Comparison of ENCODE assay signal across 8 mouse cellular contexts in the genomic region with DNA sequence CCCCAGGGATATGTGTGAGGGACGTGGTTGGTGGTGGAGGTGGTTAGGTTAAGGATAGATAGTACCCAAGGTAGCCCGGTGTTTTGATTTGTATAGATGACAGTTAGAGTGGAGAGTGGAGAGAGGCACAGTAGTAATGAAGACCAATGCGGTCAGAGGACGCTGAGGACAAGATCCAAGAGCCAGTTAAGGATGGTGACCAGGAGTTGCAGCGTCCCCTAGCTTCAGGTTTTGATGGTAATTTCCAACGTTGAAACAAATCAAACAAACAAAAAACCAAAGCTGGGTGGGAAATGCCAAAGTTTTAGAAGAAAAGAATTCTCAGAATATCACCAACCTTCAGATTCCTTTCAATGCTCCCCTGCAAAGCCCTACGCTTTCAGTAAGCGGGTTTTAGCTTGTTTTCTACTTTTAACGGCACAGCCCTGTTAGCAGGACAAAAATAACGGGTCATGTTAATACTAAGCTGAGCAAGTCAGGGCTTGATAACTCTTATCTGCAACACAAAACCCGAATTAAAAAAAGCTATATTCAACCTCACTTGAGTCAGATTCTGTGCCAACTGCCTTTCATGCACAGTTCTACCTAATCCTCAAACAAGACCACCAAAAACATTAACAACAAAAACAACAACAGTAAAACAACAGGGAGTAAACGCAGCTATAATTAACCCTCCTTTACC. TPM values are rescaled to one million over a fixed set of nuclear protein-coding genes. Genes with fewer than 3 reads are reported as not detected.
DNase-seq lines count a peak whose midpoint lies in the region; ATAC-seq and TF ChIP-seq lines count a peak whose summit lies in the region.

No protein-coding gene starts in this region.

- no peak overlapping the region for H3K27ac ChIP-seq in kidney, embryonic 14.5 days (ENCODE audit: low read depth, low read length)
- H3K27ac ChIP-seq in heart, embryonic 11.5 days (ENCODE audit: low read depth, low read length): 0 out of 2 replicates have a peak overlapping the region, but pooled peaks have one; percentile 17
- H3K27ac ChIP-seq in limb, embryonic 10.5 days: peak overlapping the region; percentile 90
- peak overlapping the region; percentile 65 for H3K27ac ChIP-seq in neural tube, embryonic 13.5 days (replicated peaks)

- TF ChIP-seq CTCF in brain, embryonic 14.5 days (IDR thresholded peaks at IDR 0.05; ENCODE audit: borderline replicate concordance, extremely low read depth, insufficient read depth, insufficient read length): peak; percentile 20; the same call in 1 of the 2 replicates

- no peak for DNase-seq in kidney, adult 11 months
- no peak for DNase-seq in brain, embryonic 14.5 days (ENCODE audit: low read depth)
- no peak for DNase-seq in limb, embryonic 10.5 days (ENCODE audit: low spot score)
- DNase-seq in left cerebral cortex, postnatal 14 days (ENCODE audit: low spot score in 2 of 2): no peak
- no peak for DNase-seq in left cerebral cortex, postnatal 10 days (ENCODE audit: extremely low spot score in 1 of 2, low spot score in 2 of 2)

- ATAC-seq in kidney, embryonic 14.5 days (ENCODE audit: low FRiP score, low TSS enrichment): no peak
- ATAC-seq in heart, embryonic 11.5 days (replicated peaks; ENCODE audit: insufficient number of reproducible peaks, low FRiP score, low TSS enrichment): no peak
- ATAC-seq in neural tube, embryonic 13.5 days (ENCODE audit: low read depth): no peak

- H3K9me3 ChIP-seq in kidney, embryonic 14.5 days (ENCODE audit: control insufficient read depth, low read length): no peaks in the 10 kb centered on the region
- H3K9me3 ChIP-seq in heart, embryonic 11.5 days (replicated peaks; ENCODE audit: control insufficient read depth, low read length): no peaks in the 10 kb centered on the region
- no peaks in the 10 kb centered on the region for H3K9me3 ChIP-seq in limb, embryonic 10.5 days (replicated peaks)
- H3K9me3 ChIP-seq in neural tube, embryonic 13.5 days: no peaks in the 10 kb centered on the region

- H3K4me1 ChIP-seq in kidney, embryonic 14.5 days (ENCODE audit: control insufficient read depth, insufficient read depth, low read length): peaks cover 8% of the 10 kb centered on the region; the same call in 1 of the 2 replicates
- H3K4me1 ChIP-seq in heart, embryonic 11.5 days (ENCODE audit: control insufficient read depth, insufficient read depth, low read length): no peaks in the 10 kb centered on the region; the same call in none of the 2 replicates
- peaks cover 17% of the 10 kb centered on the region for H3K4me1 ChIP-seq in limb, embryonic 10.5 days
- peaks cover 25% of the 10 kb centered on the region for H3K4me1 ChIP-seq in neural tube, embryonic 13.5 days (replicated peaks)

- TF ChIP-seq POLR2A in brain, embryonic 14.5 days (IDR thresholded peaks at IDR 0.05; ENCODE audit: borderline replicate concordance, extremely low read depth, insufficient read depth, insufficient read length, poor library complexity, severe bottlenecking): no peak

- 30% methylated on average over 12 of the region's 12 CpGs for WGBS in kidney, embryonic 14.5 days
- WGBS in heart, embryonic 11.5 days (ENCODE audit: insufficient replicate concordance): 29% methylated on average over 12 of the region's 12 CpGs
- WGBS in limb, embryonic 10.5 days: 31% methylated on average over 12 of the region's 12 CpGs
- WGBS in neural tube, embryonic 13.5 days: 33% methylated on average over 12 of the region's 12 CpGs

- H3K36me3 ChIP-seq in kidney, embryonic 14.5 days (ENCODE audit: control insufficient read depth, insufficient read depth, low read length): no peaks in the 10 kb centered on the region
- H3K36me3 ChIP-seq in heart, embryonic 11.5 days (ENCODE audit: control insufficient read depth, insufficient read depth, low read length): no peaks in the 10 kb centered on the region
- H3K36me3 ChIP-seq in limb, embryonic 10.5 days: no peaks in the 10 kb centered on the region
- H3K36me3 ChIP-seq in neural tube, embryonic 13.5 days: no peaks in the 10 kb centered on the region

- H3K4me2 ChIP-seq in kidney, embryonic 14.5 days (replicated peaks; ENCODE audit: low read depth, low read length): peak overlapping the region; percentile 52
- peak overlapping the region; percentile 85 for H3K4me2 ChIP-seq in heart, embryonic 11.5 days
- H3K4me2 ChIP-seq in neural tube, embryonic 13.5 days: peak overlapping the region; percentile 69

- peak overlapping the region; percentile 49; the same call in 1 of the 2 replicates for H3K9ac ChIP-seq in kidney, embryonic 14.5 days (ENCODE audit: low read depth, low read length)
- peak overlapping the region; percentile 77 for H3K9ac ChIP-seq in heart, embryonic 11.5 days (ENCODE audit: low read depth, low read length)
- H3K9ac ChIP-seq in neural tube, embryonic 13.5 days: peak overlapping the region; percentile 68

- peak overlapping the region; percentile 94 for H3K4me3 ChIP-seq in kidney, embryonic 14.5 days (ENCODE audit: low read length)
- H3K4me3 ChIP-seq in heart, embryonic 11.5 days (ENCODE audit: low read depth, low read length): peak overlapping the region; percentile 89
- H3K4me3 ChIP-seq in limb, embryonic 10.5 days: peak overlapping the region; percentile 97
- peak overlapping the region; percentile 94 for H3K4me3 ChIP-seq in neural tube, embryonic 13.5 days

- no peaks in the 10 kb centered on the region for H3K27me3 ChIP-seq in kidney, embryonic 14.5 days (ENCODE audit: control insufficient read depth, insufficient read depth, low read length)
- no peaks in the 10 kb centered on the region for H3K27me3 ChIP-seq in heart, embryonic 11.5 days (ENCODE audit: control insufficient read depth, insufficient read depth, low read length)
- no peaks in the 10 kb centered on the region for H3K27me3 ChIP-seq in limb, embryonic 10.5 days (ENCODE audit: low read depth, poor library complexity, severe bottlenecking)
- H3K27me3 ChIP-seq in neural tube, embryonic 13.5 days: no peaks in the 10 kb centered on the region

- intact Hi-C loops in left cerebral cortex, postnatal 14 days (cut with DNase I): no loop called here
- intact Hi-C loops in left cerebral cortex, postnatal 10 days (cut with DNase I): no loop called here

RNA-seq across cellular contexts. Expression of a gene that starts 0.6 kb away (rescaled TPM):
- polyA plus RNA-seq in kidney, embryonic 14.5 days (2014; fragmentation: Nextera tagmentation; extraction: Ambion mirVana): 123 and 182 TPM in 2 replicates
- 200 and 238 TPM in 2 replicates for polyA plus RNA-seq in brain, embryonic 14.5 days (2012; rRNA removed)
- 81.5 and 96.6 TPM in 2 replicates for polyA plus RNA-seq in heart, embryonic 11.5 days (2014; fragmentation: Nextera tagmentation; extraction: Ambion mirVana)
- polyA plus RNA-seq in limb, embryonic 10.5 days (2016; fragmentation: Nextera tagmentation; extraction: Ambion mirVana): 147 and 173 TPM in 2 replicates
- 473 and 478 TPM in 2 replicates for polyA plus RNA-seq in neural tube, embryonic 13.5 days (2015; fragmentation: Nextera tagmentation; extraction: Ambion mirVana)
- 10 to 100 TPM; 52.8 to 67.6 TPM for total RNA-seq in left cerebral cortex, postnatal 14 days (2021)
- total RNA-seq in left cerebral cortex, postnatal 10 days (2021): 100 to 1,000 TPM; 119 to 143 TPM

RNA-seq across cellular contexts. Expression of a gene that starts 0.8 kb away (rescaled TPM):
- polyA plus RNA-seq in kidney, embryonic 14.5 days (2014; fragmentation: Nextera tagmentation; extraction: Ambion mirVana): 12.7 and 22.1 TPM in 2 replicates
- polyA plus RNA-seq in brain, embryonic 14.5 days (2012; rRNA removed): 12.6 and 14.3 TPM in 2 replicates
- 8.9 TPM in 2 replicates for polyA plus RNA-seq in heart, embryonic 11.5 days (2014; fragmentation: Nextera tagmentation; extraction: Ambion mirVana)
- 13.1 and 13.2 TPM in 2 replicates for polyA plus RNA-seq in limb, embryonic 10.5 days (2016; fragmentation: Nextera tagmentation; extraction: Ambion mirVana)
- polyA plus RNA-seq in neural tube, embryonic 13.5 days (2015; fragmentation: Nextera tagmentation; extraction: Ambion mirVana): 10.6 and 11.4 TPM in 2 replicates
- total RNA-seq in left cerebral cortex, postnatal 14 days (2021): 10 to 100 TPM; 40.6 to 43.2 TPM
- 10 to 100 TPM; 39.9 to 42.3 TPM for total RNA-seq in left cerebral cortex, postnatal 10 days (2021)
